Mouse (Mus musculus) lung, embryonic 16.5 days (tissue): ENCODE data around the gene Ydjc. TPM values are rescaled to one million over a fixed set of nuclear protein-coding genes. Genes with fewer than 3 reads are reported as not detected.

Source experiments
- ATAC-seq: fragments of 200-750 bp; cut with Nextera tagmentation; 2 replicates; pipeline ENCODE4 v1.8.0; 2017; ENCODE audit warnings: low read depth, mild to moderate bottlenecking, moderate library complexity
- H3K27ac ChIP-seq: fragments of 300-500 bp; sonication (generic); 2 replicates; pipeline ENCODE4 v1.5.1; 2014; ENCODE audit warnings: mild to moderate bottlenecking, control low read depth, low read length
- H3K27me3 ChIP-seq: fragments of 300-500 bp; sonication (generic); 2 replicates; pipeline ENCODE4 v1.6.1; 2014; ENCODE audit warnings: low read depth, low read length, mixed read lengths; ENCODE audit not compliant: control insufficient read depth, insufficient read depth
- H3K36me3 ChIP-seq: fragments of 300-500 bp; sonication (generic); 2 replicates; pipeline ENCODE4 v1.6.1; 2014; ENCODE audit warnings: low read length; ENCODE audit not compliant: control insufficient read depth, insufficient read depth
- H3K4me1 ChIP-seq: fragments of 300-500 bp; sonication (generic); replicated peaks from 2 replicates; pipeline ENCODE4 v1.6.1; 2014; ENCODE audit warnings: low read length, mixed read lengths; ENCODE audit not compliant: control insufficient read depth, insufficient read depth
- H3K4me2 ChIP-seq: fragments of 300-500 bp; sonication (generic); 2 replicates; pipeline ENCODE4 v1.6.1; 2014; ENCODE audit warnings: low read depth, low read length, control low read depth
- H3K4me3 ChIP-seq: fragments of 300-500 bp; sonication (generic); 2 replicates; pipeline ENCODE4 v1.5.1; 2014; ENCODE audit warnings: mild to moderate bottlenecking, low read length, control low read depth
- H3K9ac ChIP-seq: fragments of 300-500 bp; sonication (generic); 2 replicates; pipeline ENCODE4 v1.6.1; 2014; ENCODE audit warnings: low read length, control low read depth
- H3K9me3 ChIP-seq: fragments of 300-500 bp; sonication (generic); 2 replicates; pipeline ENCODE4 v1.6.1; 2016; ENCODE audit warnings: low read length; ENCODE audit not compliant: control insufficient read depth
- WGBS: fragments of 180-500 bp; shearing (Covaris S2); extraction: QIAGEN DNeasy Blood & Tissue Kit; methylation state at CpG from one replicate; pipeline ENCODE4 v1.1.7; 2014; 5-methylcytosine and 5-hydroxymethylcytosine counted together
- polyA plus RNA-seq: library from polyadenylated mRNA; unstranded; fragments of >200 nt; fragmentation: Nextera tagmentation; extraction: Ambion mirVana; gene quantifications from 2 replicates; pipeline ENCODE4 v1.2.1, GENCODE M21; 2015

Ydjc gene
- 6.1 and 6.2 TPM in 2 replicates for polyA plus RNA-seq

DNA sequence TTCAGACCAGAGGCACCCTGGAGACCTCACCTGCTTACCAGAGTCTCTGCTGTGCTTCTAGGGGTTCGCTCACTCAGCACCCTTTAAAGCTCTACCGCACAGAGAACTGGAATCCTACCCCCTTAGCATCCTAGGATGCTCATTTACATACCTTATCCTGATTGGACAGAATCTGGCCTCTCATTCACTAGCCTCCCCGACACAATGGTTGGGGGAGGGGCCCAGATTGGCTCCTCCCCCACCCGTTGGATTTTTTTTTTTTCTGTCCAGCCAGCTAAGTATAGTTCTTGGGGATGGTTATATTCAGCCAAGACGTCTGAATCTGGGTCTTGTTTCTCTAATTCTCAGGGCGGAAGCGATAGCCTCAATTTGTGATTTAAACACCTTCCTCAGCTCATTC lies at the start of gene Ydjc:
Gene Ydjc, plus strand, starts transcription at position 283 of the 400 bp plus-strand sequence.
- peaks cover 13% of the 10 kb centered on the region for H3K4me1 ChIP-seq
- ATAC-seq = no peak
- H3K4me2 ChIP-seq = no peak within 1 kb of the TSS
- no peak within 1 kb of the TSS for H3K27ac ChIP-seq
- H3K9me3 ChIP-seq = no peaks in the 10 kb centered on the region
- no peaks in the 10 kb centered on the region for H3K36me3 ChIP-seq
- H3K9ac ChIP-seq = no peak within 1 kb of the TSS
- no peaks in the 10 kb centered on the region for H3K27me3 ChIP-seq
- H3K4me3 ChIP-seq = no peak within 1 kb of the TSS
- 22% methylated on average over 7 of the region's 7 CpGs for WGBS

DNA sequence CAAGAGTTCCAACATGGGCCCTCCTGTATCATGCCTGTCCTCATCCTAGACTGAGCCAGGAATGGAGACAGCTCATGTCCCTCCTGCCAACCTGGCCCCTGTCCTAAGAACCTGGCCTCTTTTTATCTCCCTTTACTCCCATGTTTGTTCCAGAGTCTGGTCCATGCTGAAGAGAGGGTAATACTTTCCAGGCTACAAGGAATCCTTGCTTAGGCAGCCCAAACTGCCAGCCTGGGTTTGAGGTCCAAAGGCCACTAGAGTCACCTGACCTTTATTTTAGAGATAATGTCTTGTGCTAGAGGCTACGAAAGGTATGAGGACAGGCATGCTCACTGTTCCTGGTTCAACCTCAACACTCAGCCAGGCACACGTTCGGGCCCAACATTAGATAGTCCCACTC lies 47.5 kb upstream of the Ydjc start:
- H3K27ac ChIP-seq = no peak overlapping the region
- H3K36me3 ChIP-seq = peaks cover 66% of the 10 kb centered on the region
- 91% methylated on average over 3 of the region's 3 CpGs for WGBS
- H3K27me3 ChIP-seq = no peaks in the 10 kb centered on the region
- no peaks in the 10 kb centered on the region for H3K9me3 ChIP-seq
- no peaks in the 10 kb centered on the region for H3K4me1 ChIP-seq
- no peak overlapping the region for H3K9ac ChIP-seq
- no peak overlapping the region for H3K4me3 ChIP-seq
- no peak for ATAC-seq
- H3K4me2 ChIP-seq = no peak overlapping the region

DNA sequence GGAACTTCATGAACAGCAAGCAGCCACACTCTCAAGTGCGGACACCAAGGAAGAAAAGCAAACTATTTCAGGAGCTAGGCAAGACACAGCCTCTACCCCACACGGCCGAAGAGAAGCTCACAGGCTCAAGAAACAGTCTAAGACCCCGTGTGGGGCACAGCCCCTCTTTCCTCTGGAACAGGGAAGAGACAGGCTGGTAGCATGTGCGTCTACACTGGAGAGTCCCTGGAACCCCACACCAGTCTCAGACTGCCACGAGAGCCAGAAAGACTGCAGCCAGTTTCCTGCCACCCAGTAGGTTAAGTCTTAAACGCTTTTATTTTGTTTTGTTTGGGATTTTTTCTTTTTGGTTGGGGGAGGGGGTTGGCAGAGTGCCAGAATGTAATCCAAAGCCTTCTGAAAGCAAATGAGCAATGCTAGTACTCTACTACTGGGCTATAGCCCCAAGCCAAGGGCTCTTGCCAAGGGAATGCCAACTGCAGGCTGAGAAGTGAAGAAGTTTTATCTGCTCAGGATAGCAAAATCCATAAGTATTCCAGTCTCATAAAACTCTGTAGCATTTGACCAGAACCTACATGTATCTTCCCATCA lies 41.7 kb upstream of the Ydjc start:
- no peak overlapping the region for H3K4me2 ChIP-seq
- H3K4me3 ChIP-seq = no peak overlapping the region
- peak; percentile 44 for ATAC-seq
- no peaks in the 10 kb centered on the region for H3K27me3 ChIP-seq
- 54% methylated on average over 7 of the region's 7 CpGs for WGBS
- H3K9me3 ChIP-seq = no peaks in the 10 kb centered on the region
- H3K36me3 ChIP-seq = peaks cover 35% of the 10 kb centered on the region
- peak overlapping the region; percentile 25 for H3K27ac ChIP-seq
- peaks cover 19% of the 10 kb centered on the region for H3K4me1 ChIP-seq
- no peak overlapping the region for H3K9ac ChIP-seq

- ATAC-seq = peak; percentile 85
- no peak overlapping the region for H3K27ac ChIP-seq
- no peaks in the 10 kb centered on the region for H3K27me3 ChIP-seq
- no peak overlapping the region for H3K4me2 ChIP-seq
- H3K4me1 ChIP-seq = peaks cover 21% of the 10 kb centered on the region
- WGBS = 45% methylated on average over 4 of the region's 4 CpGs
- no peak overlapping the region for H3K4me3 ChIP-seq
- no peaks in the 10 kb centered on the region for H3K9me3 ChIP-seq
- peaks cover 27% of the 10 kb centered on the region for H3K36me3 ChIP-seq
- no peak overlapping the region for H3K9ac ChIP-seq
Measured at GRCm38 (mm10) chr16:17104600-17104999, 39.8 kb upstream of the Ydjc start.

DNA sequence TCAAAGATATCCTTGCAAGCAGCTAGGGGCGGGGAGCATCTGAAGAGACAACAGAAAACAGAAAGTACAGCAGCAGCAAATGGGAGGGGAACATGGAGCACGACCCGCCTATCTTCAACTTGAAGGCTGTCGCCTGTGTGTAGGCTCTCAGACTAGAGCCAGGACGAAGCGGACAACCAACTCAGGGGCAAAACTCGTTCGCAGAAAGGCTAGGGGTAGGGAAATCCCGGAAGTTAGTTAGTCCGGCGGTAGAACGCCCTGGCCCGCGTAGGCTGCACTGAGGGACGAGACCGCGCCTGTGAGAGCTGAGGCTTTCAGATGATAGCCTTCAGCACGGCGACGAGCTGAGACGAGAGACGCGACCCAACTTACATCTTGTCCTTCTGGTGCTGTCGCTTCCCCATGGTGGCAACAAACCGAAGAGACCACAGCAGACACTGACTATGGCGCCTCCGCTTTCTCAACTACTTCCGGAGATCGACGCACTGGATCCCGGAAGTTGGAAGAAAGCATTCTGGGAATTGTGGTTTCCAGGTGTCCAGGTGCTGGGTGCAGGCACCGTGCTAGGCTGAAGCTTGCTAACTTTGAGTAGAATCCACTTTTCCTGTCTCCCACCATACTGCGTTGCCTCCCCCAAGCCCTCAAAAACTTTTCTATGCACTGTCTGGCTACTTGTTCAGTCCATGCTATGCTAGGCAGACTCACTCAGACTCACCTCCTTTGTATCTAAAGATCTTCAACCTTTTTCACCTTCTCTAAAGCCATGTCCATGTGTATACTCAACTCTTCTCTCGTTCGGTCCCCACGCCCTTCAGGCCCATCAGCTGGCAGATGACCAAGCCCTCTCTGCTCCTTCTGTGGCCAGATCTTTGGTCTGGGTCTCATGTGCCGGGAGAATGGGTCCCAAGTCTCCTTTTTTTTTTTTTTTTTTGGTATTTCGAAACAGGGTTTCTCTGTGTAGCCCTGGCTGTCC lies 33.4 kb upstream of the Ydjc start, which contains the start of gene Ppil2:
Gene Ppil2, minus strand, starts transcription at position 487 of the 973 bp plus-strand sequence.
- Histone ChIP-seq H3K27ac (peak within 1 kb of the TSS; percentile 49; the same call in 1 of the 2 replicates), H3K9me3 (no peaks in the 10 kb centered on the region), H3K36me3 (peaks cover 12% of the 10 kb centered on the region), H3K9ac (peak within 1 kb of the TSS; percentile 76), H3K4me2 (peak within 1 kb of the TSS; percentile 68), H3K4me3 (peak within 1 kb of the TSS; percentile 96), H3K27me3 (no peaks in the 10 kb centered on the region), H3K4me1 (peaks cover 10% of the 10 kb centered on the region)
- ATAC-seq = peak; percentile 85
- 6% methylated on average over 37 of the region's 38 CpGs for WGBS

- no peak overlapping the region for H3K27ac ChIP-seq
- H3K9me3 ChIP-seq = no peaks in the 10 kb centered on the region
- H3K9ac ChIP-seq = no peak overlapping the region
- 76% methylated on average over 5 of the region's 5 CpGs for WGBS
- no peak for ATAC-seq
- H3K27me3 ChIP-seq = no peaks in the 10 kb centered on the region
- H3K4me3 ChIP-seq = no peak overlapping the region
- no peak overlapping the region for H3K4me2 ChIP-seq
- 0 out of 2 replicates have a peak, but pooled peaks cover 4% of the 10 kb centered on the region for H3K36me3 ChIP-seq
- no peaks in the 10 kb centered on the region for H3K4me1 ChIP-seq
Measured at GRCm38 (mm10) chr16:17117309-17117799, 27.1 kb upstream of the Ydjc start.

- Histone ChIP-seq H3K9me3 (no peaks in the 10 kb centered on the region), H3K27me3 (no peaks in the 10 kb centered on the region), H3K27ac (no peak overlapping the region), H3K4me3 (no peak overlapping the region), H3K36me3 (peaks cover 6% of the 10 kb centered on the region; the same call in 1 of the 2 replicates), H3K4me1 (peaks cover 20% of the 10 kb centered on the region), H3K4me2 (no peak overlapping the region), H3K9ac (no peak overlapping the region)
- no peak for ATAC-seq
- 71% methylated on average over 14 of the region's 14 CpGs for WGBS
Measured at GRCm38 (mm10) chr16:17121569-17121968, 22.9 kb upstream of the Ydjc start.

DNA sequence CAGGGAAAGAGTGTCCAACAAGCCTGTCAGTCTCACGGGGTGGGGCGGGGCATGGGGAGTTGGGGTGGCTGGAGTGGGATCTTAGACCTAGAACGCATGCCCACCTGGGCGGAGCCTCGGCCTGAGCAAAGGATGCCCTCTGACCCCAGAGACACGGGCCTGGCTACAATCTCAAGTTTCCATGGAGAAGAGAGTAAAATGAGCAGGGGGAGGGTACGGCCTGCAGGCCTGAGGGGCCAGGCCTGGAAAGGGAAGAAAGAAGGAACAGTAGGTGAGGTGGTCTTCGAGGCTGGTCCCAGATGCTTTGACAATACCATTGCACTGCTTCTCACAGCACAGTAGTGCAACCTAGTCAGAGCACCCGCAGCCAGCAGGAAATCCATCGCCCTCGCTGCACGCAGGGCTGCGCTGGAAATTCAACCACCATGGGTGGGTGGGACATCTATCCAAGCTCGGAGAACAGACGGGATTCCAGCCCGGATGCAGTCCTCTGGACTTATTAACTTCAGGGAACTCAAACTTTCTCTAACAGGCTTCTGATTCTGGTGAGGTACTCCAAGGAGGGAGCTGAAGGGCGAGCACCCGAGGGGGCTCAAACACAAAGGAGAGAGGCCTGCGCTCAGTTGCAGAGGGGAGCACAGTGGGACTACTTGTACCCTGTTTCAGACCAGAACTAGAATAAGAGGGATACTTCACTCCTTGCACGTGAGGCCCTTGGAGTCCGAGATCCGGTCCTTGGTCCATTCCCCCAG lies 20.1 kb upstream of the Ydjc start:
- Histone ChIP-seq H3K4me3 (peak overlapping the region; percentile 62), H3K4me2 (peak overlapping the region; percentile 85), H3K4me1 (peaks cover 20% of the 10 kb centered on the region), H3K27me3 (no peaks in the 10 kb centered on the region), H3K9me3 (no peaks in the 10 kb centered on the region), H3K36me3 (peaks cover 6% of the 10 kb centered on the region; the same call in 1 of the 2 replicates), H3K9ac (peak overlapping the region; percentile 71), H3K27ac (peak overlapping the region; percentile 69)
- peak; percentile 42 for ATAC-seq
- 3% methylated on average over 22 of the region's 22 CpGs for WGBS
